Mouse (Mus musculus) stomach, postnatal 0 days (tissue): ENCODE measurements around the gene Cyp8b1. TPM values are rescaled to one million over a fixed set of nuclear protein-coding genes. Genes with fewer than 3 reads are reported as not detected.

Experiments
- ATAC-seq: fragments of 200-750 bp; cut with Nextera tagmentation; 2 replicates; pipeline ENCODE4 v1.8.0; 2017; ENCODE audit not compliant: low FRiP score, low TSS enrichment
- DNase-seq: peaks from one replicate; pipeline ENCODE4 v3.0.0-alpha.2; 2016; ENCODE audit warnings: low spot score
- H3K27ac ChIP-seq: fragments of 300-500 bp; sonication (generic); replicated peaks from 2 replicates; pipeline ENCODE4 v1.5.1; 2014; ENCODE audit warnings: mild to moderate bottlenecking, control low read depth
- H3K27me3 ChIP-seq: fragments of 300-500 bp; sonication (generic); 2 replicates; pipeline ENCODE4 v1.6.1; 2014; ENCODE audit warnings: low read length; ENCODE audit not compliant: control insufficient read depth, insufficient read depth
- H3K36me3 ChIP-seq: fragments of 300-500 bp; sonication (generic); 2 replicates; pipeline ENCODE4 v1.6.1; 2014; ENCODE audit warnings: low read length, mixed read lengths; ENCODE audit not compliant: control insufficient read depth, insufficient read depth
- H3K4me1 ChIP-seq: fragments of 300-500 bp; sonication (generic); replicated peaks from 2 replicates; pipeline ENCODE4 v1.6.1; 2014; ENCODE audit warnings: antibody characterized with exemption; ENCODE audit not compliant: control insufficient read depth, insufficient read depth
- H3K4me2 ChIP-seq: fragments of 300-500 bp; sonication (generic); replicated peaks from 2 replicates; pipeline ENCODE4 v1.6.1; 2014; ENCODE audit warnings: low read depth, mild to moderate bottlenecking, control low read depth, moderate library complexity
- H3K4me3 ChIP-seq: fragments of 300-500 bp; sonication (generic); 2 replicates; pipeline ENCODE4 v1.5.1; 2014; ENCODE audit warnings: low read depth, low read length, control low read depth
- H3K9ac ChIP-seq: fragments of 300-500 bp; sonication (generic); 2 replicates; pipeline ENCODE4 v1.6.1; 2014; ENCODE audit warnings: mild to moderate bottlenecking, low read length, control low read depth, mixed read lengths
- H3K9me3 ChIP-seq: fragments of 300-500 bp; sonication (generic); 2 replicates; pipeline ENCODE4 v1.6.1; 2016; ENCODE audit warnings: low read length; ENCODE audit not compliant: control insufficient read depth
- CTCF ChIP-seq: IDR thresholded peaks from 2 replicates; pipeline ENCODE4 v1.5.1; 2016; ENCODE audit warnings: antibody characterized with exemption, low read depth, mild to moderate bottlenecking, moderate library complexity
- EP300 ChIP-seq: optimal IDR thresholded peaks from 2 replicates; pipeline ENCODE3; 2016; ENCODE audit warnings: antibody characterized with exemption
- WGBS: fragments of 180-500 bp; shearing (Covaris S2); extraction: QIAGEN DNeasy Blood & Tissue Kit; methylation state at CpG from one replicate; pipeline ENCODE4 v1.1.7; 2014; 5-methylcytosine and 5-hydroxymethylcytosine counted together
- polyA plus RNA-seq: library from polyadenylated mRNA; unstranded; fragments of >200 nt; fragmentation: Nextera tagmentation; extraction: Ambion mirVana; gene quantifications from 2 replicates; pipeline ENCODE4 v1.2.1, GENCODE M21; 2015

Gene Cyp8b1
- polyA plus RNA-seq, 1 experiment from 2014 or later: 0.85 TPM

DNA sequence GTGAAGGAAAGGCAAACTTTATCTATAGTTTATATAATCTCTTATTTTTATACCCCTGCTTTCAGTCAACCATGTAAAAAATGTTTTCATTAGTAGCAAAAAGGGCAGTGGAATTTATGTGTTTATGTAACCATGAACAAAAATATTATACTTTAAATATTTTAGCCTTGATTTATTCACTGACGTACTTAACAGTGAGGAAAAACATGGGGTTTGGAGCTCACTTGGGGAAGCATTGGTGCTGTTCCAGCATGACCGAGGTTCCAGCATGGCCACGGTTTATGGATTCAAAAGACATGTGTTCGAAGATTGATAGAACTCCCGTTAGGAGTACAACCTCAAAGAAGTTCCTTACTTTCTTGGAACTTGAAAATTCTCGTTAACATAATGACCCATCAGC lies 47.9 kb downstream of the Cyp8b1 start:
- Histone ChIP-seq H3K4me2 (no peak overlapping the region), H3K9me3 (no peaks in the 10 kb centered on the region), H3K27me3 (no peaks in the 10 kb centered on the region), H3K36me3 (no peaks in the 10 kb centered on the region), H3K4me1 (no peaks in the 10 kb centered on the region), H3K9ac (no peak overlapping the region), H3K27ac (peak overlapping the region; percentile 46; the same call in 1 of the 2 replicates), H3K4me3 (no peak overlapping the region)
- DNase-seq (no peak), ATAC-seq (no peak)
- WGBS: 42% methylated on average over 6 of the region's 6 CpGs
- no peak for TF ChIP-seq CTCF
- peak; percentile 78 for TF ChIP-seq EP300

- 39% methylated on average over 6 of the region's 6 CpGs for WGBS
- no peak for DNase-seq
- peak; percentile 32; the same call in 1 of the 2 replicates for ATAC-seq
Observed at GRCm38 (mm10) chr9:121867632-121868031, 48.5 kb downstream of the Cyp8b1 start.

GRCm38 (mm10) chr9:121865425-121866008 lies 50.6 kb downstream of the Cyp8b1 start:
- no peak overlapping the region for H3K4me3 ChIP-seq
- H3K27ac ChIP-seq: peak overlapping the region; percentile 58
- no peaks in the 10 kb centered on the region for H3K4me1 ChIP-seq
- no peak overlapping the region for H3K9ac ChIP-seq
- TF ChIP-seq CTCF: no peak
- TF ChIP-seq EP300: no peak
- no peaks in the 10 kb centered on the region for H3K36me3 ChIP-seq
- no peak overlapping the region for H3K4me2 ChIP-seq
- DNase-seq: no peak
- no peaks in the 10 kb centered on the region for H3K9me3 ChIP-seq
- no peaks in the 10 kb centered on the region for H3K27me3 ChIP-seq
- ATAC-seq: no peak
- 39% methylated on average over 3 of the region's 3 CpGs for WGBS

More at GRCm38 (mm10) chr9:121867632-121868031, 48.5 kb downstream of the Cyp8b1 start:
- Histone ChIP-seq H3K27ac (peak overlapping the region; percentile 89), H3K4me3 (no peak overlapping the region), H3K4me2 (no peak overlapping the region), H3K36me3 (no peaks in the 10 kb centered on the region), H3K4me1 (no peaks in the 10 kb centered on the region), H3K9ac (no peak overlapping the region), H3K27me3 (no peaks in the 10 kb centered on the region), H3K9me3 (no peaks in the 10 kb centered on the region)
- no peak for TF ChIP-seq EP300
- TF ChIP-seq CTCF: no peak

DNA sequence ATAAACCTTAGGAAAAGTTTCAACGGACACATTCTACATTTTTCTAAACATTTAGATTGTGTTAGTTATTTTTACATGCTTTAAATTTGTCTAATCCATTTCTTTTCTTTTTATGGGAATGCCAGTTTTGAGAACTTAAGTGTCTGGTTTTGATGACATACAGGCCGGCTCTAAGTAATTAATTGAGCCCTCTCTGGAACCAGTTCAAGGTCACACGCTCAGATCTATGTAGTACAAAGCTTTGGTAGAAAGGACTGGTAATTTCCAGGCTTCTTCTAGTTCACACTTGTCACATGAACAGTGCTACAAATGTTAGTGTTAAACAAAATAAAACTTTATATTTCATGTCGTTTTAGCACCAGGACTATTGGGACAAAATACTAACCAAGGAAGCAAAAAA lies 51.3 kb downstream of the Cyp8b1 start:
- no peaks in the 10 kb centered on the region for H3K9me3 ChIP-seq
- ATAC-seq: no peak
- no peak overlapping the region for H3K4me3 ChIP-seq
- H3K4me1 ChIP-seq: no peaks in the 10 kb centered on the region
- H3K27me3 ChIP-seq: no peaks in the 10 kb centered on the region
- H3K36me3 ChIP-seq: no peaks in the 10 kb centered on the region
- TF ChIP-seq CTCF (no peak), EP300 (no peak)
- no peak overlapping the region for H3K9ac ChIP-seq
- H3K27ac ChIP-seq: no peak overlapping the region
- H3K4me2 ChIP-seq: no peak overlapping the region
- 38% methylated on average over 4 of the region's 4 CpGs for WGBS
- DNase-seq: no peak

Other genes starting within 250 kb of the Cyp8b1 start
- 5.0 and 6.8 TPM in 2 replicates for gene Sec22c, start 210.8 kb downstream of the Cyp8b1 start, polyA plus RNA-seq
- 106 and 119 TPM in 2 replicates for gene Ss18l2, start 206.0 kb downstream of the Cyp8b1 start, polyA plus RNA-seq
- gene Nktr, start 197.1 kb downstream of the Cyp8b1 start, polyA plus RNA-seq: 27.7 and 32.0 TPM in 2 replicates
- gene Zfp651, start 157.0 kb downstream of the Cyp8b1 start, polyA plus RNA-seq: 8.0 and 10.5 TPM in 2 replicates
- gene Klhl40, start 138.7 kb downstream of the Cyp8b1 start, polyA plus RNA-seq: 0.42 and 0.46 TPM in 2 replicates
- gene Hhatl, start 123.8 kb downstream of the Cyp8b1 start, polyA plus RNA-seq: 1.5 and 2.0 TPM in 2 replicates
- gene Ccdc13, start 76.8 kb downstream of the Cyp8b1 start, polyA plus RNA-seq: 0.16 and 0.19 TPM in 2 replicates
- gene Higd1a, start 57.9 kb downstream of the Cyp8b1 start, polyA plus RNA-seq: 631 and 679 TPM in 2 replicates
- 0.28 and 0.35 TPM in 2 replicates for gene Ackr2, start 17.9 kb downstream of the Cyp8b1 start, polyA plus RNA-seq
- gene Fam198a, start 34.7 kb upstream of the Cyp8b1 start, polyA plus RNA-seq: 2.7 and 2.8 TPM in 2 replicates
- 6.6 and 7.3 TPM in 2 replicates for gene Pomgnt2, start 80.8 kb upstream of the Cyp8b1 start, polyA plus RNA-seq
- 34.0 and 38.2 TPM in 2 replicates for gene Snrk, start 201.0 kb upstream of the Cyp8b1 start, polyA plus RNA-seq